Mouse (Mus musculus) hindbrain, embryonic 14.5 days (tissue): Measurements from ENCODE around the gene Kat7. TPM values are rescaled to one million over a fixed set of nuclear protein-coding genes. Genes with fewer than 3 reads are reported as not detected.
A peak's percentile ranks its signal among the peaks of the same experiment; 100 is the strongest.

ENCODE experiments used
- ATAC-seq: fragments of 200-750 bp; cut with Nextera tagmentation; 2 replicates; pipeline ENCODE4 v1.8.0; 2017; ENCODE audit warnings: moderate number of reproducible peaks, mild to moderate bottlenecking, moderate TSS enrichment, moderate library complexity; ENCODE audit not compliant: low FRiP score
- DNase-seq: peaks from one replicate; pipeline ENCODE4 v3.0.0-alpha.2; 2015; ENCODE audit warnings: low spot score
- H3K27ac ChIP-seq: fragments of 300-500 bp; sonication (generic); 2 replicates; pipeline ENCODE4 v1.5.1; 2014; ENCODE audit warnings: mild to moderate bottlenecking, moderate library complexity
- H3K27me3 ChIP-seq: fragments of 300-500 bp; sonication (generic); 2 replicates; pipeline ENCODE4 v1.6.1; 2014; ENCODE audit warnings: mild to moderate bottlenecking, low read length, mixed read lengths; ENCODE audit not compliant: control insufficient read depth, insufficient read depth
- H3K36me3 ChIP-seq: fragments of 300-500 bp; sonication (generic); replicated peaks from 2 replicates; pipeline ENCODE4 v1.6.1; 2014; ENCODE audit not compliant: control insufficient read depth, insufficient read depth
- H3K4me1 ChIP-seq: fragments of 300-500 bp; sonication (generic); replicated peaks from 2 replicates; pipeline ENCODE4 v1.6.1; 2014; ENCODE audit warnings: antibody characterized with exemption, low read length, mixed read lengths; ENCODE audit not compliant: control insufficient read depth, insufficient read depth
- H3K4me2 ChIP-seq: fragments of 300-500 bp; sonication (generic); replicated peaks from 2 replicates; pipeline ENCODE4 v1.6.1; 2014; ENCODE audit warnings: mild to moderate bottlenecking, moderate library complexity
- H3K4me3 ChIP-seq: fragments of 300-500 bp; sonication (generic); replicated peaks from 2 replicates; pipeline ENCODE4 v1.5.1; 2014; ENCODE audit warnings: mild to moderate bottlenecking, low read length
- H3K9ac ChIP-seq: fragments of 300-500 bp; sonication (generic); 2 replicates; pipeline ENCODE4 v1.6.1; 2014
- H3K9me3 ChIP-seq: fragments of 300-500 bp; sonication (generic); 2 replicates; pipeline ENCODE4 v1.6.1; 2016; ENCODE audit warnings: low read length; ENCODE audit not compliant: control insufficient read depth
- WGBS: fragments of 180-500 bp; shearing (Covaris S2); extraction: QIAGEN DNeasy Blood & Tissue Kit; methylation state at CpG from one replicate; pipeline ENCODE4 v1.1.7; 2014; 5-methylcytosine and 5-hydroxymethylcytosine counted together
- polyA plus RNA-seq: library from polyadenylated mRNA; unstranded; fragments of >200 nt; fragmentation: Nextera tagmentation; extraction: Ambion mirVana; gene quantifications from 2 replicates; pipeline ENCODE4 v1.2.1, GENCODE M21; 2014

Gene Kat7
- polyA plus RNA-seq, 1 experiment from 2014 or later, result 58.1 TPM

- H3K4me2 ChIP-seq, result no peak overlapping the region
- DNase-seq (no peak), ATAC-seq (no peak)
- no peak overlapping the region for H3K27ac ChIP-seq
- no peaks in the 10 kb centered on the region for H3K27me3 ChIP-seq
- no peak overlapping the region for H3K4me3 ChIP-seq
- no peaks in the 10 kb centered on the region for H3K36me3 ChIP-seq
- H3K4me1 ChIP-seq, result no peaks in the 10 kb centered on the region
- 33% methylated on average over 10 of the region's 10 CpGs for WGBS
- no peaks in the 10 kb centered on the region for H3K9me3 ChIP-seq
- no peak overlapping the region for H3K9ac ChIP-seq
Observed at GRCm38 (mm10) chr11:95324181-95324580, 14.1 kb upstream of the Kat7 start.

GRCm38 (mm10) chr11:95320010-95320409 lies 10.0 kb upstream of the Kat7 start:
- Histone ChIP-seq H3K9me3 (no peaks in the 10 kb centered on the region), H3K9ac (no peak overlapping the region), H3K27me3 (no peaks in the 10 kb centered on the region), H3K4me3 (no peak overlapping the region), H3K4me2 (no peak overlapping the region), H3K36me3 (no peaks in the 10 kb centered on the region), H3K27ac (no peak overlapping the region), H3K4me1 (no peaks in the 10 kb centered on the region)
- 94% methylated on average over 1 of the region's 1 CpGs for WGBS
- DNase-seq (no peak), ATAC-seq (no peak)

GRCm38 (mm10) chr11:95319506-95319905 lies 9.5 kb upstream of the Kat7 start:
- Histone ChIP-seq H3K4me2 (no peak overlapping the region), H3K4me3 (no peak overlapping the region), H3K9ac (no peak overlapping the region), H3K27me3 (no peaks in the 10 kb centered on the region), H3K27ac (no peak overlapping the region), H3K36me3 (no peaks in the 10 kb centered on the region), H3K4me1 (no peaks in the 10 kb centered on the region), H3K9me3 (no peaks in the 10 kb centered on the region)
- ATAC-seq (no peak), DNase-seq (no peak)
- 66% methylated on average over 1 of the region's 1 CpGs for WGBS

GRCm38 (mm10) chr11:95318116-95318515 lies 8.1 kb upstream of the Kat7 start:
- Histone ChIP-seq H3K4me1 (no peaks in the 10 kb centered on the region), H3K4me2 (no peak overlapping the region), H3K4me3 (no peak overlapping the region), H3K36me3 (no peaks in the 10 kb centered on the region), H3K9me3 (no peaks in the 10 kb centered on the region), H3K9ac (no peak overlapping the region), H3K27ac (no peak overlapping the region), H3K27me3 (no peaks in the 10 kb centered on the region)
- ATAC-seq, result no peak
- no peak for DNase-seq
- 93% methylated on average over 9 of the region's 9 CpGs for WGBS

GRCm38 (mm10) chr11:95315215-95315955 lies 5.3 kb upstream of the Kat7 start:
- H3K9me3 ChIP-seq, result no peaks in the 10 kb centered on the region
- no peak overlapping the region for H3K4me3 ChIP-seq
- DNase-seq, result no peak
- H3K27me3 ChIP-seq, result no peaks in the 10 kb centered on the region
- no peaks in the 10 kb centered on the region for H3K36me3 ChIP-seq
- ATAC-seq, result 0 out of 2 replicates have a peak, but pooled peaks have one; percentile 27
- no peak overlapping the region for H3K27ac ChIP-seq
- peaks cover 9% of the 10 kb centered on the region for H3K4me1 ChIP-seq
- H3K4me2 ChIP-seq, result no peak overlapping the region
- no peak overlapping the region for H3K9ac ChIP-seq
- 67% methylated on average over 7 of the region's 7 CpGs for WGBS

- Histone ChIP-seq H3K27me3 (no peaks in the 10 kb centered on the region), H3K4me2 (peak overlapping the region; percentile 60), H3K27ac (no peak overlapping the region), H3K4me1 (peaks cover 19% of the 10 kb centered on the region), H3K36me3 (no peaks in the 10 kb centered on the region), H3K9me3 (no peaks in the 10 kb centered on the region), H3K9ac (peak overlapping the region; percentile 44), H3K4me3 (peak overlapping the region; percentile 98; the same call in 1 of the 2 replicates)
- ATAC-seq (no peak), DNase-seq (no peak)
- 23% methylated on average over 5 of the region's 5 CpGs for WGBS
Observed at GRCm38 (mm10) chr11:95311425-95311807, 1.4 kb upstream of the Kat7 start.

- Histone ChIP-seq H3K27ac (peak overlapping the region; percentile 55), H3K27me3 (no peaks in the 10 kb centered on the region), H3K9ac (peak overlapping the region; percentile 44), H3K9me3 (no peaks in the 10 kb centered on the region), H3K4me2 (peak overlapping the region; percentile 60), H3K4me3 (peak overlapping the region; percentile 98), H3K36me3 (peaks cover 4% of the 10 kb centered on the region; the same call in 1 of the 2 replicates), H3K4me1 (peaks cover 19% of the 10 kb centered on the region)
- DNase-seq (no peak), ATAC-seq (0 out of 2 replicates have a peak, but pooled peaks have one; percentile 2)
- 6% methylated on average over 17 of the region's 17 CpGs for WGBS
Observed at GRCm38 (mm10) chr11:95310648-95311424, 790 bp upstream of the Kat7 start.

GRCm38 (mm10) chr11:95309510-95310006 lies 488 bp downstream of the Kat7 start:
- Histone ChIP-seq H3K9me3 (no peaks in the 10 kb centered on the region), H3K4me2 (peak overlapping the region; percentile 87), H3K4me1 (peaks cover 19% of the 10 kb centered on the region), H3K9ac (peak overlapping the region; percentile 98), H3K27ac (peak overlapping the region; percentile 98), H3K4me3 (peak overlapping the region; percentile 98), H3K27me3 (no peaks in the 10 kb centered on the region), H3K36me3 (peaks cover 15% of the 10 kb centered on the region)
- ATAC-seq (peak; percentile 95), DNase-seq (peak; percentile 95)
- under 1% methylated on average over 37 of the region's 37 CpGs for WGBS

- ATAC-seq (no peak), DNase-seq (no peak)
- Histone ChIP-seq H3K27ac (no peak overlapping the region), H3K4me3 (no peak overlapping the region), H3K4me2 (no peak overlapping the region), H3K4me1 (peaks cover 19% of the 10 kb centered on the region), H3K9me3 (no peaks in the 10 kb centered on the region), H3K36me3 (peaks cover 35% of the 10 kb centered on the region), H3K9ac (no peak overlapping the region), H3K27me3 (no peaks in the 10 kb centered on the region)
- 86% methylated on average over 8 of the region's 8 CpGs for WGBS
Observed at GRCm38 (mm10) chr11:95307526-95307925, 2.5 kb downstream of the Kat7 start.
